Mouse (Mus musculus) limb, embryonic 11.5 days (tissue): ENCODE measurements around the gene Foxb2. TPM values are rescaled to one million over a fixed set of nuclear protein-coding genes. Genes with fewer than 3 reads are reported as not detected.
A peak's percentile ranks its signal among the peaks of the same experiment; 100 is the strongest.

Source experiments
- ATAC-seq: fragments of 200-750 bp; cut with Nextera tagmentation; 2 replicates; pipeline ENCODE4 v1.8.0; 2017; ENCODE audit warnings: low read depth; ENCODE audit not compliant: insufficient number of reproducible peaks, low FRiP score, low TSS enrichment
- DNase-seq: peaks from one replicate; pipeline ENCODE4 v3.0.0-alpha.2; 2015; ENCODE audit warnings: low spot score
- H3K27ac ChIP-seq: fragments of 300-500 bp; sonication (generic); replicated peaks from 2 replicates; pipeline ENCODE4 v1.5.1; 2014; ENCODE audit warnings: low read depth, mild to moderate bottlenecking, low read length
- H3K27me3 ChIP-seq: fragments of 300-500 bp; sonication (generic); 2 replicates; pipeline ENCODE4 v1.6.1; 2014; ENCODE audit warnings: mild to moderate bottlenecking, low read length, mixed read lengths; ENCODE audit not compliant: control insufficient read depth, insufficient read depth
- H3K36me3 ChIP-seq: fragments of 300-500 bp; sonication (generic); 2 replicates; pipeline ENCODE4 v1.6.1; 2014; ENCODE audit warnings: mild to moderate bottlenecking, low read length, moderate library complexity, mixed read lengths; ENCODE audit not compliant: control insufficient read depth, insufficient read depth
- H3K4me1 ChIP-seq: fragments of 300-500 bp; sonication (generic); 2 replicates; pipeline ENCODE4 v1.6.1; 2014; ENCODE audit warnings: low read length, mixed read lengths; ENCODE audit not compliant: control insufficient read depth, insufficient read depth
- H3K4me2 ChIP-seq: fragments of 300-500 bp; sonication (generic); 2 replicates; pipeline ENCODE4 v1.6.1; 2014; ENCODE audit warnings: low read depth, mild to moderate bottlenecking, moderate library complexity; ENCODE audit not compliant: severe bottlenecking
- H3K4me3 ChIP-seq: fragments of 300-500 bp; sonication (generic); 2 replicates; pipeline ENCODE4 v1.5.1; 2014; ENCODE audit warnings: low read depth, low read length
- H3K9ac ChIP-seq: fragments of 300-500 bp; sonication (generic); 2 replicates; pipeline ENCODE4 v1.6.1; 2014; ENCODE audit warnings: mild to moderate bottlenecking, low read length
- H3K9me3 ChIP-seq: fragments of 300-500 bp; sonication (generic); 2 replicates; pipeline ENCODE4 v1.6.1; 2016; ENCODE audit warnings: low read length; ENCODE audit not compliant: control insufficient read depth
- WGBS: fragments of 180-500 bp; shearing (Covaris S2); extraction: QIAGEN DNeasy Blood & Tissue Kit; methylation state at CpG from one replicate; pipeline ENCODE4 v1.1.7; 2014; 5-methylcytosine and 5-hydroxymethylcytosine counted together
- polyA plus RNA-seq: library from polyadenylated mRNA; unstranded; fragments of >200 nt; fragmentation: Nextera tagmentation; extraction: Ambion mirVana; gene quantifications from 2 replicates; pipeline ENCODE4 v1.2.1, GENCODE M21; 2014

The Foxb2 gene
- polyA plus RNA-seq, 1 experiment from 2014 or later = not detected

GRCm38 (mm10) chr19:16873942-16874861, 597 bp upstream of the Foxb2 start:
- Histone ChIP-seq H3K27ac (no peak overlapping the region), H3K27me3 (peaks cover 91% of the 10 kb centered on the region), H3K4me1 (peaks cover 12% of the 10 kb centered on the region; the same call in 1 of the 2 replicates), H3K9me3 (no peaks in the 10 kb centered on the region), H3K9ac (no peak overlapping the region), H3K4me2 (peak overlapping the region; percentile 44), H3K36me3 (no peaks in the 10 kb centered on the region), H3K4me3 (peak overlapping the region; percentile 12)
- WGBS = under 1% methylated on average over 55 of the region's 55 CpGs
- ATAC-seq (0 out of 2 replicates have a peak, but pooled peaks have one; percentile 18), DNase-seq (peak; percentile 63)

GRCm38 (mm10) chr19:16872331-16873180, 1.0 kb downstream of the Foxb2 start:
- peaks cover 90% of the 10 kb centered on the region for H3K27me3 ChIP-seq
- H3K4me3 ChIP-seq = peak overlapping the region; percentile 28
- H3K27ac ChIP-seq = no peak overlapping the region
- WGBS = under 1% methylated on average over 58 of the region's 88 CpGs
- no peak for ATAC-seq
- peaks cover 12% of the 10 kb centered on the region; the same call in 1 of the 2 replicates for H3K4me1 ChIP-seq
- H3K4me2 ChIP-seq = peak overlapping the region; percentile 57
- no peaks in the 10 kb centered on the region for H3K9me3 ChIP-seq
- H3K36me3 ChIP-seq = no peaks in the 10 kb centered on the region
- peak overlapping the region; percentile 37; the same call in 1 of the 2 replicates for H3K9ac ChIP-seq
- DNase-seq = peak; percentile 70

- Histone ChIP-seq H3K27me3 (peaks cover 77% of the 10 kb centered on the region), H3K4me3 (no peak overlapping the region), H3K4me2 (no peak overlapping the region), H3K27ac (no peak overlapping the region), H3K36me3 (no peaks in the 10 kb centered on the region), H3K9me3 (no peaks in the 10 kb centered on the region), H3K4me1 (peaks cover 10% of the 10 kb centered on the region; the same call in 1 of the 2 replicates), H3K9ac (no peak overlapping the region)
- WGBS = under 1% methylated on average over 24 of the region's 24 CpGs
- ATAC-seq (no peak), DNase-seq (peak; percentile 66)
These were observed 2.3 kb downstream of the Foxb2 start for GRCm38 (mm10) chr19:16871192-16871760.

- Histone ChIP-seq H3K36me3 (no peaks in the 10 kb centered on the region), H3K4me2 (no peak overlapping the region), H3K9me3 (no peaks in the 10 kb centered on the region), H3K9ac (no peak overlapping the region), H3K27ac (no peak overlapping the region), H3K4me1 (peaks cover 8% of the 10 kb centered on the region; the same call in 1 of the 2 replicates), H3K4me3 (no peak overlapping the region), H3K27me3 (peaks cover 71% of the 10 kb centered on the region)
- no peak for ATAC-seq
- WGBS = under 1% methylated on average over 28 of the region's 28 CpGs
- DNase-seq = peak; percentile 60
These were observed 3.0 kb downstream of the Foxb2 start for GRCm38 (mm10) chr19:16870501-16871191.

GRCm38 (mm10) chr19:16868534-16868933, 5.1 kb downstream of the Foxb2 start:
- no peaks in the 10 kb centered on the region for H3K9me3 ChIP-seq
- ATAC-seq = no peak
- 36% methylated on average over 5 of the region's 5 CpGs for WGBS

GRCm38 (mm10) chr19:16858646-16859045, 15.0 kb downstream of the Foxb2 start:
- no peak overlapping the region for H3K9ac ChIP-seq
- H3K4me1 ChIP-seq = no peaks in the 10 kb centered on the region
- H3K4me3 ChIP-seq = no peak overlapping the region
- no peaks in the 10 kb centered on the region for H3K27me3 ChIP-seq
- ATAC-seq (no peak), DNase-seq (no peak)
- H3K27ac ChIP-seq = no peak overlapping the region
- no peaks in the 10 kb centered on the region for H3K9me3 ChIP-seq
- H3K36me3 ChIP-seq = no peaks in the 10 kb centered on the region
- WGBS = 59% methylated on average over 4 of the region's 4 CpGs
- H3K4me2 ChIP-seq = no peak overlapping the region

More at GRCm38 (mm10) chr19:16868534-16868933, 5.1 kb downstream of the Foxb2 start:
- Histone ChIP-seq H3K27ac (no peak overlapping the region), H3K4me2 (no peak overlapping the region), H3K4me3 (no peak overlapping the region), H3K4me1 (peaks cover 7% of the 10 kb centered on the region; the same call in 1 of the 2 replicates), H3K36me3 (no peaks in the 10 kb centered on the region), H3K9ac (no peak overlapping the region), H3K27me3 (peaks cover 51% of the 10 kb centered on the region)
- DNase-seq = no peak

- Histone ChIP-seq H3K4me2 (no peak overlapping the region), H3K9ac (no peak overlapping the region), H3K36me3 (no peaks in the 10 kb centered on the region), H3K4me1 (no peaks in the 10 kb centered on the region), H3K27ac (no peak overlapping the region), H3K27me3 (no peaks in the 10 kb centered on the region), H3K4me3 (no peak overlapping the region), H3K9me3 (no peaks in the 10 kb centered on the region)
- DNase-seq (no peak), ATAC-seq (no peak)
- 69% methylated on average over 5 of the region's 5 CpGs for WGBS
These were observed 16.9 kb downstream of the Foxb2 start for GRCm38 (mm10) chr19:16856752-16857151.
